Mouse (Mus musculus): ENCODE data around the gene Nsun2. TPM values are rescaled to one million over a fixed set of nuclear protein-coding genes. Genes with fewer than 3 reads are reported as not detected.

Gene Nsun2
- polyA plus RNA-seq, 1 experiment from 2014 or later, result 73.3 TPM

GRCm38 (mm10) chr13:69522161-69522791 lies 11.3 kb upstream of the Nsun2 start:
- peaks cover 54% of the 10 kb centered on the region for H3K4me1 ChIP-seq (replicated peaks; ENCODE audit: control insufficient read depth, insufficient read depth, low read length)
- no peak overlapping the region for H3K9ac ChIP-seq
- H3K9me3 ChIP-seq (ENCODE audit: control insufficient read depth, low read length), result no peaks in the 10 kb centered on the region
- DNase-seq (ENCODE audit: low spot score) (no peak), ATAC-seq (ENCODE audit: low FRiP score) (no peak)
- WGBS, result 91% methylated on average over 1 of the region's 1 CpGs
- no peaks in the 10 kb centered on the region for H3K36me3 ChIP-seq (replicated peaks; ENCODE audit: control insufficient read depth, insufficient read depth)
- H3K27ac ChIP-seq, result no peak overlapping the region
- H3K4me3 ChIP-seq (replicated peaks; ENCODE audit: low read length), result no peak overlapping the region
- no peaks in the 10 kb centered on the region for H3K27me3 ChIP-seq (ENCODE audit: control insufficient read depth, insufficient read depth, low read length)
- H3K4me2 ChIP-seq (replicated peaks), result no peak overlapping the region

- Histone ChIP-seq H3K4me1 (replicated peaks; ENCODE audit: control insufficient read depth, insufficient read depth, low read length) (peaks cover 65% of the 10 kb centered on the region), H3K4me2 (replicated peaks) (no peak overlapping the region), H3K4me3 (replicated peaks; ENCODE audit: low read length) (no peak overlapping the region), H3K9me3 (ENCODE audit: control insufficient read depth, low read length) (no peaks in the 10 kb centered on the region), H3K27ac (no peak overlapping the region), H3K36me3 (replicated peaks; ENCODE audit: control insufficient read depth, insufficient read depth) (no peaks in the 10 kb centered on the region), H3K9ac (no peak overlapping the region), H3K27me3 (ENCODE audit: control insufficient read depth, insufficient read depth, low read length) (no peaks in the 10 kb centered on the region)
- ATAC-seq (ENCODE audit: low FRiP score) (no peak), DNase-seq (ENCODE audit: low spot score) (no peak)
- 61% methylated on average over 14 of the region's 14 CpGs for WGBS
These were observed 9.9 kb upstream of the Nsun2 start for GRCm38 (mm10) chr13:69523444-69524157.

GRCm38 (mm10) chr13:69524158-69524530 lies 9.4 kb upstream of the Nsun2 start:
- Histone ChIP-seq H3K4me3 (replicated peaks; ENCODE audit: low read length) (no peak overlapping the region), H3K27ac (no peak overlapping the region), H3K9me3 (ENCODE audit: control insufficient read depth, low read length) (no peaks in the 10 kb centered on the region), H3K27me3 (ENCODE audit: control insufficient read depth, insufficient read depth, low read length) (no peaks in the 10 kb centered on the region), H3K4me2 (replicated peaks) (no peak overlapping the region), H3K36me3 (replicated peaks; ENCODE audit: control insufficient read depth, insufficient read depth) (no peaks in the 10 kb centered on the region), H3K4me1 (replicated peaks; ENCODE audit: control insufficient read depth, insufficient read depth, low read length) (peaks cover 68% of the 10 kb centered on the region), H3K9ac (no peak overlapping the region)
- WGBS, result 69% methylated on average over 2 of the region's 2 CpGs
- ATAC-seq (ENCODE audit: low FRiP score) (no peak), DNase-seq (ENCODE audit: low spot score) (no peak)

- peaks cover 76% of the 10 kb centered on the region for H3K4me1 ChIP-seq (replicated peaks; ENCODE audit: control insufficient read depth, insufficient read depth, low read length)
- no peak overlapping the region for H3K4me3 ChIP-seq (replicated peaks; ENCODE audit: low read length)
- H3K27ac ChIP-seq, result no peak overlapping the region
- no peaks in the 10 kb centered on the region for H3K27me3 ChIP-seq (ENCODE audit: control insufficient read depth, insufficient read depth, low read length)
- no peak overlapping the region for H3K4me2 ChIP-seq (replicated peaks)
- no peak overlapping the region for H3K9ac ChIP-seq
- no peak for ATAC-seq (ENCODE audit: low FRiP score)
- no peak for DNase-seq (ENCODE audit: low spot score)
- no peaks in the 10 kb centered on the region for H3K9me3 ChIP-seq (ENCODE audit: control insufficient read depth, low read length)
- WGBS, result 58% methylated on average over 4 of the region's 4 CpGs
- no peaks in the 10 kb centered on the region; the same call in 1 of the 2 replicates for H3K36me3 ChIP-seq (replicated peaks; ENCODE audit: control insufficient read depth, insufficient read depth)
These were observed 7.7 kb upstream of the Nsun2 start for GRCm38 (mm10) chr13:69525867-69526266.

GRCm38 (mm10) chr13:69528531-69528930 lies 5.0 kb upstream of the Nsun2 start:
- H3K9me3 ChIP-seq (ENCODE audit: control insufficient read depth, low read length), result no peaks in the 10 kb centered on the region
- no peak overlapping the region for H3K9ac ChIP-seq
- H3K4me2 ChIP-seq (replicated peaks), result no peak overlapping the region
- no peaks in the 10 kb centered on the region for H3K27me3 ChIP-seq (ENCODE audit: control insufficient read depth, insufficient read depth, low read length)
- peaks cover 82% of the 10 kb centered on the region for H3K4me1 ChIP-seq (replicated peaks; ENCODE audit: control insufficient read depth, insufficient read depth, low read length)
- no peaks in the 10 kb centered on the region; the same call in 1 of the 2 replicates for H3K36me3 ChIP-seq (replicated peaks; ENCODE audit: control insufficient read depth, insufficient read depth)
- no peak overlapping the region for H3K4me3 ChIP-seq (replicated peaks; ENCODE audit: low read length)
- DNase-seq (ENCODE audit: low spot score) (no peak), ATAC-seq (ENCODE audit: low FRiP score) (no peak)
- no peak overlapping the region for H3K27ac ChIP-seq
- 79% methylated on average over 7 of the region's 7 CpGs for WGBS

GRCm38 (mm10) chr13:69530156-69530555 lies 3.4 kb upstream of the Nsun2 start:
- peaks cover 70% of the 10 kb centered on the region for H3K4me1 ChIP-seq (replicated peaks; ENCODE audit: control insufficient read depth, insufficient read depth, low read length)
- WGBS, result 92% methylated on average over 3 of the region's 3 CpGs
- peak overlapping the region; percentile 96 for H3K4me2 ChIP-seq (replicated peaks)
- peak overlapping the region; percentile 16; the same call in 1 of the 2 replicates for H3K9ac ChIP-seq
- H3K36me3 ChIP-seq (replicated peaks; ENCODE audit: control insufficient read depth, insufficient read depth), result no peaks in the 10 kb centered on the region; the same call in 1 of the 2 replicates
- H3K27me3 ChIP-seq (ENCODE audit: control insufficient read depth, insufficient read depth, low read length), result no peaks in the 10 kb centered on the region
- no peak overlapping the region for H3K4me3 ChIP-seq (replicated peaks; ENCODE audit: low read length)
- no peak overlapping the region for H3K27ac ChIP-seq
- DNase-seq (ENCODE audit: low spot score), result no peak
- H3K9me3 ChIP-seq (ENCODE audit: control insufficient read depth, low read length), result no peaks in the 10 kb centered on the region
- ATAC-seq (ENCODE audit: low FRiP score), result no peak

- Histone ChIP-seq H3K27me3 (ENCODE audit: control insufficient read depth, insufficient read depth, low read length) (no peaks in the 10 kb centered on the region), H3K9me3 (ENCODE audit: control insufficient read depth, low read length) (no peaks in the 10 kb centered on the region), H3K4me1 (replicated peaks; ENCODE audit: control insufficient read depth, insufficient read depth, low read length) (peaks cover 69% of the 10 kb centered on the region), H3K4me2 (replicated peaks) (peak overlapping the region; percentile 96), H3K4me3 (replicated peaks; ENCODE audit: low read length) (peak overlapping the region; percentile 94), H3K27ac (no peak overlapping the region), H3K36me3 (replicated peaks; ENCODE audit: control insufficient read depth, insufficient read depth) (no peaks in the 10 kb centered on the region; the same call in 1 of the 2 replicates), H3K9ac (peak overlapping the region; percentile 90)
- DNase-seq (ENCODE audit: low spot score), result no peak
- no peak for ATAC-seq (ENCODE audit: low FRiP score)
- 81% methylated on average over 6 of the region's 6 CpGs for WGBS
These were observed 2.6 kb upstream of the Nsun2 start for GRCm38 (mm10) chr13:69530951-69531350.

- Histone ChIP-seq H3K9me3 (ENCODE audit: control insufficient read depth, low read length) (no peaks in the 10 kb centered on the region), H3K27ac (no peak overlapping the region), H3K27me3 (ENCODE audit: control insufficient read depth, insufficient read depth, low read length) (no peaks in the 10 kb centered on the region), H3K4me1 (replicated peaks; ENCODE audit: control insufficient read depth, insufficient read depth, low read length) (peaks cover 66% of the 10 kb centered on the region), H3K36me3 (replicated peaks; ENCODE audit: control insufficient read depth, insufficient read depth) (no peaks in the 10 kb centered on the region; the same call in 1 of the 2 replicates), H3K4me3 (replicated peaks; ENCODE audit: low read length) (peak overlapping the region; percentile 94), H3K4me2 (replicated peaks) (peak overlapping the region; percentile 96), H3K9ac (peak overlapping the region; percentile 90)
- no peak for DNase-seq (ENCODE audit: low spot score)
- WGBS, result 46% methylated on average over 6 of the region's 6 CpGs
- no peak for ATAC-seq (ENCODE audit: low FRiP score)
These were observed 2.1 kb upstream of the Nsun2 start for GRCm38 (mm10) chr13:69531431-69531830.

GRCm38 (mm10) chr13:69532101-69532892 lies 1.2 kb upstream of the Nsun2 start:
- Histone ChIP-seq H3K4me2 (replicated peaks) (peak overlapping the region; percentile 96), H3K9ac (peak overlapping the region; percentile 90), H3K4me1 (replicated peaks; ENCODE audit: control insufficient read depth, insufficient read depth, low read length) (peaks cover 59% of the 10 kb centered on the region), H3K36me3 (replicated peaks; ENCODE audit: control insufficient read depth, insufficient read depth) (no peaks in the 10 kb centered on the region; the same call in 1 of the 2 replicates), H3K27ac (no peak overlapping the region), H3K9me3 (ENCODE audit: control insufficient read depth, low read length) (no peaks in the 10 kb centered on the region), H3K4me3 (replicated peaks; ENCODE audit: low read length) (peak overlapping the region; percentile 94), H3K27me3 (ENCODE audit: control insufficient read depth, insufficient read depth, low read length) (no peaks in the 10 kb centered on the region)
- WGBS, result 18% methylated on average over 14 of the region's 14 CpGs
- ATAC-seq (ENCODE audit: low FRiP score) (no peak), DNase-seq (ENCODE audit: low spot score) (no peak)
